Mouse (Mus musculus): ENCODE measurements around the gene Grip1.

GRCm38 (mm10) chr10:119830388-119830956, 376.8 kb downstream of the Grip1 start:
- TF ChIP-seq POLR2A (IDR thresholded peaks at IDR 0.05; ENCODE audit: low read depth, low read length) = no peak
- no peak for TF ChIP-seq CTCF (IDR thresholded peaks at IDR 0.05; ENCODE audit: extremely low read depth, insufficient read length, insufficient replicate concordance, low read depth, low read length)
